Mouse (Mus musculus): ENCODE measurements around the gene Rasd1.

- TF ChIP-seq CTCF (IDR thresholded peaks at IDR 0.05; ENCODE audit: extremely low read depth, insufficient read length, insufficient replicate concordance, low read depth, low read length) = no peak
- no peak for TF ChIP-seq POLR2A (IDR thresholded peaks at IDR 0.05; ENCODE audit: low read depth, low read length)
Measured at GRCm38 (mm10) chr11:60009451-60009850, 44.7 kb upstream of the Rasd1 start.

Measured in small intestine, adult 2 months (tissue).